Mouse (Mus musculus) ES-E14 (cell line): ENCODE results near the gene Kcna6. TPM values are rescaled to one million over a fixed set of nuclear protein-coding genes. Genes with fewer than 3 reads are reported as not detected.
A peak's percentile ranks its signal among the peaks of the same experiment; 100 is the strongest.

Experiments used
- DNase-seq: peaks from one replicate; pipeline ENCODE4 v3.0.0-alpha.2; 2013; ENCODE audit warnings: low read depth, low spot score
- H3K27ac ChIP-seq: 2 replicates; pipeline ENCODE4 v1.5.1; 2012; ENCODE audit warnings: low read depth, mild to moderate bottlenecking, low read length, moderate library complexity, mixed read lengths; ENCODE audit not compliant: poor library complexity, insufficient read depth, severe bottlenecking
- H3K36me3 ChIP-seq: 2 replicates; pipeline ENCODE4 v1.6.1; 2012; ENCODE audit warnings: mild to moderate bottlenecking, low read length, moderate library complexity, mixed read lengths; ENCODE audit not compliant: control insufficient read depth, poor library complexity, insufficient read depth, severe bottlenecking
- H3K4me1 ChIP-seq, 2 experiments: fragments of 150-350 bp in 1 of 2; sonication (generic) in 1 of 2; 2 replicates each; pipeline ENCODE4 v1.6.1; 2012; ENCODE audit warnings: low read length in 2 of 2, mild to moderate bottlenecking in 1 of 2, mixed read lengths in 1 of 2; ENCODE audit not compliant: control insufficient read depth in 2 of 2, insufficient read depth in 2 of 2, poor library complexity in 1 of 2
- H3K4me3 ChIP-seq, 2 experiments: fragments of 150-350 bp in 1 of 2; sonication (generic) in 1 of 2; 2 replicates each; pipeline ENCODE4 v1.5.1; 2012; ENCODE audit warnings: low read length in 2 of 2, low read depth in 1 of 2, mild to moderate bottlenecking in 1 of 2, mixed read lengths in 1 of 2; ENCODE audit not compliant: insufficient read depth in 1 of 2, poor library complexity in 1 of 2, severe bottlenecking in 1 of 2
- H3K9ac ChIP-seq: 2 replicates; pipeline ENCODE4 v1.6.1; 2012; ENCODE audit warnings: low read depth, mild to moderate bottlenecking, low read length, mixed read lengths; ENCODE audit not compliant: poor library complexity, insufficient read depth, severe bottlenecking
- H3K9me3 ChIP-seq: fragments of 150-350 bp; sonication (generic); 2 replicates; pipeline ENCODE4 v1.6.1; 2012; ENCODE audit warnings: low read depth, mild to moderate bottlenecking, low read length; ENCODE audit not compliant: control insufficient read depth, insufficient read depth
- CHD2 ChIP-seq: IDR thresholded peaks from 2 replicates; pipeline ENCODE4 v1.6.1; 2014; ENCODE audit warnings: mild to moderate bottlenecking, low read depth, low read length, inconsistent platforms
- HCFC1 ChIP-seq: IDR thresholded peaks from 2 replicates; pipeline ENCODE4 v1.6.1; 2012; ENCODE audit warnings: low read length, inconsistent platforms, borderline replicate concordance; ENCODE audit not compliant: insufficient read depth
- MAFK ChIP-seq: IDR thresholded peaks from 2 replicates; pipeline ENCODE4 v1.6.1; 2014; ENCODE audit warnings: mild to moderate bottlenecking, low read depth, low read length, inconsistent platforms; ENCODE audit not compliant: insufficient read depth
- ZC3H11A ChIP-seq: IDR thresholded peaks from 2 replicates; pipeline ENCODE4 v1.6.1; 2012; ENCODE audit warnings: low read depth, mild to moderate bottlenecking, inconsistent platforms, low read length, borderline replicate concordance
- ZNF384 ChIP-seq: IDR thresholded peaks from 2 replicates; pipeline ENCODE4 v1.6.1; 2012; ENCODE audit warnings: low read depth, low read length, inconsistent platforms
- in situ Hi-C, 2 experiments: fragments of 600-800 bp; cut with MboI; formaldehyde crosslinking; loops; one replicate each; pipeline ENCODE4 v1.15.1; 2025; ENCODE audit warnings: low sequenced_read_pairs in 2 of 2, inconsistent platforms in 1 of 2; ENCODE audit not compliant: unreplicated experiment in 2 of 2
- total RNA-seq: library from RNA; depleted of rRNA; stranded (reverse); fragments of 300-350 nt; gene quantifications from 2 replicates; pipeline ENCODE4 v1.2.3, GENCODE M21; 2012

Gene Kcna6
- total RNA-seq, 1 experiment = 0.67 TPM

GRCm38 (mm10) chr6:126702116-126702515 is 38.4 kb downstream of the Kcna6 start:
- no peak overlapping the region for H3K9ac ChIP-seq
- TF ChIP-seq HCFC1 = no peak
- no peak for TF ChIP-seq ZNF384
- no peak for TF ChIP-seq CHD2
- TF ChIP-seq MAFK = no peak
- no peak for TF ChIP-seq ZC3H11A
- H3K36me3 ChIP-seq = no peaks in the 10 kb centered on the region
- no peak overlapping the region for H3K4me3 ChIP-seq
- in situ Hi-C loops = no loop called here
- no peak overlapping the region for H3K27ac ChIP-seq
- peak; percentile 78 for DNase-seq
- H3K9me3 ChIP-seq = no peaks in the 10 kb centered on the region
- H3K4me1 ChIP-seq = peaks cover 0 to 4% of the 10 kb centered on the region in 2 experiments; a peak in 1 of 4 replicates

DNA sequence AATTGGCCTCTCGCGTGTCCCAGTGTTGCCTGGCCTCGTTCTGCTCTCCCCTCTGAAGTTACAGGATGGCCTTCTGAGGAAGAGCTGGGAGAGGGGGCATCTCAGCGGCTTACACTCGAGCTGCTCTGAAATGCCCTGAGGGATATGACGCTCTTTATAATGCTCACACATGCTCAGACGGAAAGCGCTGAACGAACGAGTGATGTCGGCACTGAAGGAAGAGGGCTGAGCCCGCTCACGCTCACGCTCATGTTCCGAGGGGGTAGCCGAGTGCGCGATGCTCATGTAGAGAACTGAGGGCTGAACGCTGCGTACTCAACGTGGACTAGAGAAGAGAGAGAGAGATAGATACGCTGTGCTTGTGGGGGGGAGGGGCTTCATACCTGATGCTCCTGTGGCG is 39.3 kb downstream of the Kcna6 start:
- in situ Hi-C loops = no loop called here
- H3K9me3 ChIP-seq = no peaks in the 10 kb centered on the region
- no peak overlapping the region for H3K27ac ChIP-seq
- no peak overlapping the region for H3K9ac ChIP-seq
- peaks cover 0 to 4% of the 10 kb centered on the region in 2 experiments; a peak in 1 of 4 replicates for H3K4me1 ChIP-seq
- no peak overlapping the region for H3K4me3 ChIP-seq
- no peaks in the 10 kb centered on the region for H3K36me3 ChIP-seq
- TF ChIP-seq HCFC1 (no peak), ZNF384 (no peak)
- DNase-seq = no peak

DNA sequence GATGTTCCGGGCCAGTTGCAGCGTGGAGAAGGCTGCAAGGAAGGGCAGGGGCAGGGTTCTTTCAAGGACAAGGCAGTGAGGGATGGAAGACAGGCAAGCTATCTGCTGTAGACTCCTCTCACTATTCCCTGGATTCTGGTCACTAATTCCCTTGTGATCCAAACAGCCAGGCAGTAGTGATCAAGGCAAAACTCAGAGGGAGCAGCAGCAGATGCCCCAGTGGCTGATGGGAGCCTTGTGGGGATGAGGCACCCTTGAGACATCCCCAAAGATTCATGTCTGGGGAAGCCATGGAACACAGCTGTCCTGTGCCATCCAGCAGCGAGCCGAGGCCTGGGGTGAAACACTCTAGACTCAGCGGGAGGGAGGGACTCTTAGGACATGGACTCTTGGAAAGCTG is 40.5 kb downstream of the Kcna6 start:
- no peak overlapping the region for H3K27ac ChIP-seq
- H3K4me3 ChIP-seq = no peak overlapping the region
- no peak for DNase-seq
- no peaks in the 10 kb centered on the region for H3K36me3 ChIP-seq
- TF ChIP-seq ZC3H11A (no peak), HCFC1 (no peak), CHD2 (no peak), ZNF384 (no peak), MAFK (no peak)
- H3K9me3 ChIP-seq = no peaks in the 10 kb centered on the region
- in situ Hi-C loops = no loop called here
- peaks cover 0 to 4% of the 10 kb centered on the region in 2 experiments; a peak in 1 of 4 replicates for H3K4me1 ChIP-seq
- no peak overlapping the region for H3K9ac ChIP-seq

DNA sequence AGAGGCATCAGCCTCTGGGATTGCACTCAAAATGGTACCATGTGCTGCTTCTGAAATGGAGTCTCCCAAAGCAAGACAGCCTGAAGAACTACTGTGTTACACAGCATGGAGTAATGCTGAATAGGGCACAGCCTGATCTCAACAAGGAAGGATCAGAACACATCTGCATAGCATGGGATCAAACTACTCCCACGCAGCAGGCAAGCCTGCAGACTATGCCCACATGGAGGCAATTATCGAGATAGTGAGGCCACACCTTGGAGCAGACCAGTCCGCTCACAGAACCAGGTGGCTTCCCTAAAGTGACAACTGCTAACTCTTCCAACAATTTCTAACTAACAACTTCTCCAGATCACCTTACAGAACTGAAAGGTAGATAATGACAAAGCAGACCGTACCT is 53.4 kb downstream of the Kcna6 start:
- no peak for DNase-seq
- H3K36me3 ChIP-seq = no peaks in the 10 kb centered on the region
- TF ChIP-seq HCFC1 (no peak), ZNF384 (no peak), ZC3H11A (no peak), MAFK (no peak), CHD2 (no peak)
- no peaks in the 10 kb centered on the region for H3K4me1 ChIP-seq
- H3K9ac ChIP-seq = no peak overlapping the region
- in situ Hi-C loops = no loop called here
- H3K4me3 ChIP-seq = no peak overlapping the region
- H3K9me3 ChIP-seq = no peaks in the 10 kb centered on the region
- H3K27ac ChIP-seq = no peak overlapping the region

- Histone ChIP-seq H3K4me3 (no peak overlapping the region), H3K9ac (no peak overlapping the region), H3K9me3 (no peaks in the 10 kb centered on the region), H3K27ac (no peak overlapping the region), H3K36me3 (no peaks in the 10 kb centered on the region), H3K4me1 (no peaks in the 10 kb centered on the region)
- DNase-seq = no peak
- no peak for TF ChIP-seq MAFK
- no peak for TF ChIP-seq ZC3H11A
- TF ChIP-seq CHD2 = no peak
- no peak for TF ChIP-seq HCFC1
- TF ChIP-seq ZNF384 = no peak
- in situ Hi-C loops = no loop called here
Observed at GRCm38 (mm10) chr6:126685135-126685534, 55.3 kb downstream of the Kcna6 start.
